Mouse (Mus musculus) T-helper 1 cell (primary cell): Measurements from ENCODE around the gene Mthfd1l.

ENCODE experiments used
- in situ Hi-C: fragments of 300-600 bp; cut with MboI, MseI; formaldehyde crosslinking; loops from one replicate; pipeline ENCODE4 v1.15.1; 2025; ENCODE audit warnings: high pct_unique_total_duplicates

The Mthfd1l gene

DNA sequence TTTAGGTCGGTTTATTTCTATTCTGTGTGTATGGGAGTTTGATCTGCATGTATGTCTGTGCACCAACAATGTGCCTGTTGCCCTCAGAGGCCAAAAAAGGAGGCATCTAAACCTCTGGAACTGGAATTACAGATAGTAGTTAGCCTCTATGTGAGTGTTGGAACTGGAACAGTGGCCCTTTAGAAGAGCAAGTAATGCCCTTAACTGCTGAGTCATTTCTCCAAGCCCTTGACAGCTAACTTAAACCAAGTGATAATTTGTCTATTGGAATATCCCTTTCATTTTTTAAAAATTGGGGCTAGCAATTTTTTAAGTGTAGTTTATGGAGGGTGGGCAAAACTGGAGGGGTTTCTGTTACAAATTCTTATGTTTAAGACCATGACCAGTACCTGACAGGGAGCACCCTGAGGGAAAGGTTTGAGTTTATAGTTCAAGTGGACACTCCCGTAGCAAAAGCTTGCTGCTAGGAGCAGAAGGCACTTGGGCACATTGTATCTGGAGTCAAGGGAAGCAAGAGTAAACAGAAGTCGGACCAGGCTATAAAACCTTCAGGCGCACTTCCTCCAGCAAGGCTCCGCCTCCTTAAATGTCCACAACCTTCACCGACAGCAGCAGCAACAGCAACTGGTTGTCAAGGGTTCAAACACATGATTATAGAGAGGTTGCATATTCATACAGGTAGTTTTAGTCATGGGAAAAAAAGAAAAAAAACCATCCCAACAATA lies 3.1 kb downstream of the Mthfd1l start:
- in situ Hi-C loops: loop anchor here (10.0 kb wide), 1 partner anchor 1829 kb away; the partner anchor contains the start of gene Fbxo5

DNA sequence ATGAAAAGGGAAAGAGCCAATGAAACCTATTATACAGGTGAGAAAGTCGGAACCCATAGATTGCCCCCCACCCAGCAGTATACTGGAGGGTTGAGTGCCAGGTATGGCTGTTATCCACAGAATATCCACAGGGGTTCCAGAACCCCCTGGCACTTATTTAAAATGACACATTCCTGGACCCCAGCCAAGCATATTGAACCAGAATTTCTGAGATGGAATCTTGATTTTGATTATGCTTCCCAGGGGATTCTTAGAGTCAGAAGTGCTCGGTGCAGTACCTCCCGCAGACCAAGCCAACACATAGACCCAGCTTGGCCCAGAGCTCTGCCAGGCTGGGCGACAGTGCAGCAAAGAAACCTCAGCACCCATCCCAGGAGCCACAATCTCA lies 3.7 kb downstream of the Mthfd1l start:
- in situ Hi-C loops: loop anchor here (10.0 kb wide), 1 partner anchor 1828 kb away; the partner anchor contains the start of gene Fbxo5

DNA sequence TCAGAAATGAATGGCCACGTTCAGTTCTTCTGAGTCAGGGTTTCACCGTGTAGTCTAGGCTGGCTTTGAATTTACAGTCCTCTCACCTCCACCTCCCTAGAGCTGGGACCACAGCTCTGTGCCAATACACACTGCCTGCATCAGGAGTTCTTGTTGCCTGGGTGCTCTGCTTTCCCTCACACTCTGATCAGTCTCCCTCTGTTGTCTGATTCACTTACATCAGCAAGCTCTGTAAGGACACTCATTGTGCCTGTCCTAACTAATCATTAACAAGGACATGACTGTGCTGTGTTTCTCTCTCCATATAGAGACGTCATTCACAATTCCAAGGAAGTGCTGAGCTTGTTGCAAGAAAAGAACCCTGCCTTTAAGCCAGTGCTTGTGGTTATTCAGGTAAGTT lies 5.4 kb downstream of the Mthfd1l start:
- in situ Hi-C loops: loop anchor here (10.0 kb wide), 1 partner anchor 1826 kb away; the partner anchor contains the start of gene Fbxo5

DNA sequence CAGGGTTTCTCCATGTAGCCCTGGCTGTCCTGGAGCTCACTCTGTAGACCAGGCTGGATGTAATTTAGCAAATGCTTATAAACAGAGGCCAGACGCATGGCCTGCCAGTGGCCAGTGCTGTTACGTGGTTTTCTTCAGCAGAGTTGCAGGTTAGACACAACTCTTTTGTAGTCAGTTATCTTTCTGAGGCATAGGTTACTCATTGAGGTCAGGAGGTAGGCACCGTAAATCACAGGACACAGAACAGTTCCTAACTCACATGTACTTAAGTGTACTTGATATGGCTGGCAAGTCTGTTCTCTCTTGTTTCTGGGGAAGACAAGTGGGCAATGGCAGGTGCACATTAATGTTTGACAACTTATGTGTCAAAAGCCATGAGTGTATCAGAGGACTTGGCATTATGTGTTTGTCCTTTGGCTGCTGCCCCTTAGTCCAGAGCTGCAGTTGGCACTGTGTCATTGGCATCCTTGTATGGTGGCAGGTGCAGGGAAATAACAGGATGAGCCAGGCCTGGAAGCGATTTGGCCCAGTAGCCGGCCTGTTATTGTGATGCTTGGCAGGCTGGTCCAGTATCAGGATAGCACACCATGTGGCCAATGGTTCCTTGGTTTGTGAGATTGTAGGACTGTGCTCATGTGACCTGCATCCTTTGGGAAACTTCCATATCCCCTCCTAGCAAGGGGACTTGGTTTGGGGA lies 6.0 kb downstream of the Mthfd1l start:
- in situ Hi-C loops: loop anchor here (10.0 kb wide), 1 partner anchor 1826 kb away; the partner anchor contains the start of gene Fbxo5

DNA sequence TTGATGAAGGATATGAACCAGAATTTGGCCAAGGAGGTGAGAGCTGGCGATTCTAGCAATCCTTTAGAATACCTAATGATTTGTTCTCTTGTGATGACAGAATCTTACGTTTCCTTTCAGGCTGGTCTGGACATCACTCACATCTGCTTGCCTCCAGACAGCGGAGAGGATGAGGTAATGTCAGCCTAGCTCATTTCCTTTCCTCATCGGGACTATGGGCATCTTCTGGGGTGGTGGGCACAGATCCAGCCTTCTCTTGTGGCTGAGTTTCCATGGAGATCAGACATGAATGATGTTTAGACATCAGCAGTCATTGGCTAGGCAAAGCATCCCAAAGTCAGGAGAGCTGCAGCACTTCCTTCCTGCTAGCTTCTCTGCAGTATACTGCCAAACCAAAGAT lies 7.3 kb downstream of the Mthfd1l start:
- in situ Hi-C loops: loop anchor here (5.0 kb wide), 1 partner anchor 57 kb away; no protein-coding TSS in a partner anchor

DNA sequence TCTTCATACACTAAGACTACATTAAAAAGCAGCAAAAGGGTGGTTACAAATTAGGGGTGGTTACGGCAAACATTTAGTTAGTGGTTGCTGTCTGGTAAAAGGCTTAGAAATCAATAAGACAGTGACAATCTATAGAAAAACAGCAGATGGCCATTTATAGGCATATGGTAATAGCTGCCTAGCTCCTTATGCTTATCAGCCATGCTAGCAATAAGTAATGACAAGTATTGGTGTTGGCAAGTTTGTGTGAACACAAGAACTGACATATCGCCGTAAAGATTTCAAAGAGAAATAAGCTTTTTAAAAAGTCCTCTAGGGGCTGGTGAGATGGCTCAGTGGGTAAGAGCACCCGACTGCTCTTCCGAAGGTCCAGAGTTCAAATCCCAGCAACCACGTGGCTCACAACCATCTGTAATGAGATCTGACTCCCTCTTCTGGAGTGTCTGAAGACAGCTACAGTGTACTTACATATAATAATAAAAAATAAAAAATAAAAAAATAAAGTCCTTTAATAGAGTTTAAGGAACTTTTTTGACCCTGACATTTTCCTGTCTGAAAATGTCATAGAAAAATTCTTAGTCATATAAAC lies 17.5 kb downstream of the Mthfd1l start:
- in situ Hi-C loops: loop anchor here (5.0 kb wide), 1 partner anchor 362 kb away; no protein-coding TSS in a partner anchor

DNA sequence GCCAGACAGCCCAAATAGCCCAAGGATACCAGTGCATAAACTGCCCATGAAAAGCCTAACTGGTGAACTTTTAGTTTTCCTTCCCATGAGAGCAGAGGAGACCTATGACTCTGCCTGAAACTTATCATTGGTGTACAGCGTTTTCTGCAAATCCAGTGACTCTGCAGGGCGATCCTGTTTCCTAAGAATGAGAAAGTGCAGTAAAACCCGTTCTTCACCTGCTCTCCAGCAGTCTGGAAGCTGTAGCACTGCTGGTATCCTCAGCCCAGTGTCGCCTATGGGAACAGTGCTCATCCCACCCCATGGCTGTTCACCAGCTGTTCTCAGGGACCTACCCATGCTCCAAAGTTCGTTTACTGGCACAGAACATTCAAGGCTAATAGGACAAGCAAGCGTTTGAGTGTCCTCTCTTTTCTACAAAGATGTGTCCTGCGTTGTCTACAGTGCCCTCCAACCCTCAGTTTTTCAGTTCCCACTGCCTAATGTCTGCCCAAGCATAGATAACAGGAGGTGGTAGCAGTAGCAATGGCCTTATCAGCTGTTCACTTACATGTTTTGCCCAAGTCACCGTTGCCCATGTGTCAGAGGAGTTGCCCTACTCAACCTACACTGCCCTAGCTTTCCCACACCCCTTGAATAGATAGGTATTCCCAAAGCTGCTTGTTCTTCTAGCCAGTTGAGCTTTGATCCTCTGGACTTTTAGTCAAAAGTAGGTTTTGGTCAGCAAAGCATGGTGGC lies 20.6 kb downstream of the Mthfd1l start:
- in situ Hi-C loops: loop anchor here (5.0 kb wide), 1 partner anchor 359 kb away; no protein-coding TSS in a partner anchor

DNA sequence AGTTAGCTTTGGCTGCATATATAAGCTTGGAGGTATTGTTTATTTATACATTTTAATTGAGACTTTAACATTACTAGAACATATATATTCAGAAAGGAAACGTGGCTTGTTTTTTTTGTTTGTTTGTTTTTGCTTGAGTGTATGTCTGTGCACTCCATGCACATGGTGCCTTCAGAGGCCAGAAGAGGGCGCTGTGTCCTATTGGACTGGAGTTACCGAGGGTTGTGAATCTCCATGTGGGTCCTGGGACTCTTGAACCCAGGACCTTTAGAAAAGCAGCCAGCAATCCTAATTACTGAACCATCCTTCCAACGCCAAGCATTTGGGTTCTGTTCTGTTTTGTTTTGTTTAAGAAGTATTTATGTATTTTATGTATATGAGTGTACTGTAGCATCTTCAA lies 22.4 kb downstream of the Mthfd1l start:
- in situ Hi-C loops: no loop called here

DNA sequence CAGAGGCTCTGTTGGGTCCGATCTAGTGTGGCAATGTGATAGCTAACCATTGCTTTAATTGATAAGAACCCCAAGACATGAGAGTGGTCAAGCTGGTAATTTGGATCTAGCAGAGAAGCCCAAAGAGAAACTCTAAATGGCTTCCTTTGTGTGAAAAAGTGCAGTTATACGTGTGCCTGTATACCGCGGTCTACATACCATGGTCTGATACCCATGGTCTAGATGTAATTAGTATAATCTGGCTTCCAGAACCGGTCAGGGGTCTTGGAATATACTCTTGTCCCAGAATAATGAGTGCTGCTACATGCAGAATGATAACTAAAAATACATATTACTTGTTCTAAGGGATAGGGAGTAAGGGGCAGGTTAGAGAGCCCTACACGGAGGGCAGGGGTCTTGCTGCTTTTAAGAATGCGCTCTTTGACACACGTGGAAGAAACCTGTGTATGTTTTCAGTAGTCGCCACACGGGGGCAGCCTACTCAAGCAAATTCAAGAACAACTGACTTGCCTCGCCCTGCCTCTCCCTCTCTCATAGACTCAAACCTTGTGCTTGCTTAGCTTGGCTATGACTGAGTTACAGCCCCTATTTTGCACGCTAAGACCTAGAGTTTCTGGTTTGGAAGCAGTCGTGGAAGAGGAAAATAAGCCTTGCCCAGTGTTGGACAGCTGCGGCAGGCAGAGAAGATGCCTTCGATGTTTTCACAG lies 23.4 kb downstream of the Mthfd1l start:
- in situ Hi-C loops: no loop called here

DNA sequence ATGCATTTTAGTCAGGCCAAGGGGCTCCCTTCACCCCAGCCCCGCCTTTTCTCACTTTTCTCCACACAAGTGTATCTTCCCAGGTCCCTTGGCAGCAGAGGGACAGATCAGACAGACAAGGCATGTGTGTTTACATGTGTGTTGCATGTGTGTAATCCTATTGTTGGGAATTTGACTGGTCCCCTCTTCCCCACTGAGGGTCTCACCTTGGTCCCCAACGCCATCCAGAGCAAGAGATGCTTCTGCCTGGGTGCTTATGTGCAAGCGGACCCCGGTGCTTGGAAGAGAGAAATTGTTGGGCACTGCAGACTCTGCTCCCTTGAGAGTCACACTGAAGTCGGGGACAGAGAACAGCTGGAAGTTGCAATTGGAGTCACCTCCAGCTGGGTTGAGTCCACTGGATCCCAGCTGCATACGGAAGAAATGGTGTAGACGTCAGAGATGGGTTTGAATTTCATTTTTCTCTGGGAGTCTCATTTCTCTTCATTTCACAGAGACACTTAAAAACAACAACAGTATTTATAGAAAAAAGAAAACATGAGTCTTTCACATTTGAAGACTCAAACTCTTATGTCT lies 25.0 kb downstream of the Mthfd1l start:
- in situ Hi-C loops: no loop called here

DNA sequence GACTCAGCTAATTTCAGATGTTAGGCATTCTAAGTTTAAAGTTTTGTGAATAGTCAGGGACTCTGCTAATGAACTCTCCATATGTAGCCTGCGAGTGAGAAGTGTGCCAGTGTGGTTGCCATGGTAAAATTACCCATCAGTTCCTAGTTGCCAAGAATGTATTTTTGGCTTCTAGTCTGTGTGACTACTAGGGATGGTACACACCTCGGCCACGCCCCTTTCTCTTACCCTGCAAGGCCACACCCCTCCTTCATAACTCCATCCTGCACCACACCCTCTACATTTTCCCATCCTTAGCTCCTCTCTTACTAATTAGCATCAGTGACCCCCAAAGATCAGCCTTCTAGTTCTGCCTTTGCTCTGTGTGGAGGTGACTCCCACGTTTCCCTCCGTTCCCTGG lies 29.8 kb downstream of the Mthfd1l start:
- in situ Hi-C loops: no loop called here

DNA sequence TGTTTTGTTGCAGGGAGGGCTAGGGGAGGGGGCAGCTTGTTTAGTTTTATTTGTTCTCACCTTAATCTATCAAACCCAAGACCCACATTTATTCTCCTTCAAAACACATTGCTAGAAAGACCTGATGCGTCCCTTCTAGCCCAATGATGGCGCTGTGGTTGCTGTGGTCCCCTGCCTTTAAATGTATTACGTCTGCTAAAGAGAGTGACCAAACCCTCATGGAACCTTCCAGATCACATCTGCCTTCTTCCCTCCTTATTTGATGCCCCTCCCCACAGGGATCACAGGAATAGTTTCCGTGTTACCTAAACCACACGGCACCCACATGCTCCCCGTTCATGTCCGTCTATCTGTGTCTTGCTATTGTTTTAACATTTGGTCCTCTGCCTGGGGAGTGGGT lies 32.3 kb downstream of the Mthfd1l start:
- in situ Hi-C loops: no loop called here

DNA sequence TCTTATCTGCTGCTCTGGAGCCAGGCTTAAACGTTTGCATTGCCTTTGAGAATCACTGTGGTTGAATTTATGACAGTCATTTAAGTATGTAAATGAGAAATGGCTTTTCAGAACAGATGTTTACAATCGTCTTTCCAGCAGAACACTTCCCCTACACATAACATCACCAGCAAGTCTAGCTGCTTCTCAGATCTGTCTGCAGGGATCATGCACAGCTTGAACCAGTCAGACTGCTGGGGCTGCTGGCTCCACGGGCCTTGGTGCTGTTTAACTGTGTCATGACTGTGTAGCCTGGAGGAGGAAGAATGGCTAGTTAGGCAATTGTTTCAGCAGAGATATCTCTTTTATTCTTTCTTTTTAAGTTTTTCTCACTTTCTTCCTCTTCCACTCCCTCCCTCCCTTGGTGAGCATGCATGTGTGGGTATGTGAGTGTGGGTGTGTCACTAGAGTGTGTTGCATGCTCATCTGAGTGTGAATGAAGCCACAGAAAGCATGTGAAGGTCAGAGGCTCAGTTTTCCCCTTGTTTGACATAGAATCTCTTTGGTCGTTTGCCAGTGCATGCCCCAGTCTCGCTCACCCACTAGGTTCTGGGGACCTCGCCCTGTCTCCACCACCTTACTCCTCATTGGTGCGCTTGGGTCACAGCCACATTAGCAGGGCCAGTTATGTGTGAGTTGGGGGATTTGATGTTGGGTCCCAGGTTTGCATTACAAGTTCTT lies 33.5 kb downstream of the Mthfd1l start:
- in situ Hi-C loops: no loop called here

DNA sequence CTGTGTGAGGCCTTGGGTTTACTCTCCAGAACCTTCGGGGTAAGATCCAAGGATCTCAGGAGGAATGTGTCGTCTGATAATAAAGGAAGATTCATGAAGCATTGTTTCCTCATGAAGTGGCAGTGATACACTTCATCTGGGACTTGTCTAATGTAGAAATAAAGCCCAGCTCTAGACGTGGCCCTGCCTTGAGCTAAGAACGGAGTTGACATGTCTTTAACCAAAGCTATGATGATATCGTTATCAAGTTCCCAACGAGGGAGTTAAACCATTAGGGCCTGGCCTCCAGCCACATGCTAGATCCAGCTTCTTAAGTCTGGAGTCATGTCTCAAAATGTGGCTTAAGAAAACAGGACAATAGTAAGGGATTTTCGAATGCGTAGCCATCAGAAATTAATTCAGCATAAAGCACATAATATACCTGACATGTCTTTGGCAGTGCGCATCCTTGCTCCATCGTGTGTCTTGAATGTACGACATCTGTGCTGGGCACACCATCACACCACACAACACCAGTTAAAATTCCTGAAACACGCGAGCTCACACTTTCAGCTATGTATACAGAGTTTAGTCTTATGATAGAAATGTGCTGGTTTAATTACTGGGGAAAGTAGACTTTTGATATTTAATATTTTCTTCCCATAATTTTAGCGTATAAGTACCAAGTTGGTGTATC lies 49.8 kb downstream of the Mthfd1l start:
- in situ Hi-C loops: no loop called here

DNA sequence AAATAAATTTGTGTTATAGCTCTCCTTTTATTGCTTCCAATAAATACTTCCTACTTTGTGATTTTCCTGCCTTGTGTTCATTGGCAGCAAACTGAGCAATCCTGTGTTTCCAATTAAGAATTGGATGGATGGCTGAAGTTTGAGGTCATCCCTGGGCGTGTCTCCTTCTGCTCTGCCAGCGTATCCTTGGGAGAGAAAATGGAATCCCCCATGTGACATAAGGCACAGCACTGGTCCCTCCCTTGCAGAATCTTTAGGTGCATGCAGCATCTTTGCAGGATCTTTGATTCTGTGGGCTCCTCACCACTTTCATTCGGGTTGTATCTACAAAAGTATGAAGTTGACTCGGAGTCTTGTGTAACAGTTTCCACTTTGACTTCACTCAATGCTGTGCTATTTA lies 53.7 kb downstream of the Mthfd1l start:
- in situ Hi-C loops: no loop called here

DNA sequence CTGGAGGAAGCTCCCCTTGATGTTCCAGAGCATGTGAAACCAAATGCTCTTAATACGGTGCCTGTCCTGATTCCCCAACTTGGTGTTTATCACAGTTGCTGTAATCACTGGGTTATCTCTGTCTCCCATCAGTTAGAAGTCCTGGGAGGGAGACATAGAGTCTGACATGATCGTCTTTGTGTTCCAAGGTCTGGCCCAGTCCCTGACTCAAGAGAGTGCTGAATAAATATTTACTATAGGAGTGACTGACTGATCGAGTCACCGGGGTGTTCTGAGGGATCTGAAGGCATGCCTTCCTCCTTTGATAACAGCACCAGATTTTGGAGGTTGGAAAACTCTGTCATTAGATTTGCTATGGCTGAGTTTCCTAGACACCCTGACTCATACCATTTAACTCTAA lies 54.5 kb downstream of the Mthfd1l start:
- in situ Hi-C loops: no loop called here

DNA sequence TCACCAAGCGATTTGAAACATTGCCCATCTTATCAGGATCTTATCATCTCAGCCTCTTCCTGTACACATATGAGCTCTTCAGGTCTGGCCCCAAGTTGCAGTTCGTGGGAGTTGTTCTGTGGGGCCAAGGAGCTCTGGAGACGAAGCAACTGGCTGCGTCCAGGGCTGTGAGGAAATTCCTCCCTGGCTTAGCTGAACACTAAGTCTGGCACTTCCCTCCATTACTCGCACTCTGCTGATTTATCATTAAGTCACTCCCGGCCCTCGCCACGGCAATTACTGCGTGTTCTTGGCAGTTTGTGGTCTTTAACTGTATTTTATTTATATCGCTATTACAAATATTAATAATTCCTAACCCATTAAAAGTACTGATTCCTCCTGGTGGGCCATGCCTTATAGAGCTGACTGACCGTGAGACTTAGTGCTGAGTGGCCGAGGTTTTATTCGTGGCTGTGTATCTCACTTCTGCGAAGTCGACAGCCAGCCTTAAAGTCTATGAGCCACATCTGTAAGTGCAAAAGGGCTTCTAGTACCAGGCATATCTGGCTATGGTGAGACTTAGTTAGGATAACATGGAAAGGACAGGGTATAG lies 56.0 kb downstream of the Mthfd1l start:
- in situ Hi-C loops: no loop called here

DNA sequence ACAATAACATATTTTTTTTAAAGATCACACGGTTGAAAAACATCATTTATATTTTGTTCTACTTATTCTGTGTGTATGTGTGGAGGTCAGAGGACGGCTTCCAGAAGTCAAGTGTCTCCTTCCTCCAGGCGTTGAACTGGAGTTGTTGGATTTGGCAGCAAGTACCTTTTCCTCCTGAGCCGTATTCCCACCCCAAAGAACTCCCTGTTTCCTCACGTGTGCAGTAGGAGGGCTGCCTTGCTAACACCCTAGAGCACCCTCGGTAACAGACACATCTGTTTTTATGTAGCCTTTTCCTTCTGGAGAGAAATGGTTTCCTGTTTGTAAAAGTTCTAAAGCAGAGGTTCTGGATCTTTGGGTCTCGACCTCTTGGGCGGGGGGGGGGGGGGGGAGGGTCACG lies 60.8 kb downstream of the Mthfd1l start:
- in situ Hi-C loops: no loop called here

DNA sequence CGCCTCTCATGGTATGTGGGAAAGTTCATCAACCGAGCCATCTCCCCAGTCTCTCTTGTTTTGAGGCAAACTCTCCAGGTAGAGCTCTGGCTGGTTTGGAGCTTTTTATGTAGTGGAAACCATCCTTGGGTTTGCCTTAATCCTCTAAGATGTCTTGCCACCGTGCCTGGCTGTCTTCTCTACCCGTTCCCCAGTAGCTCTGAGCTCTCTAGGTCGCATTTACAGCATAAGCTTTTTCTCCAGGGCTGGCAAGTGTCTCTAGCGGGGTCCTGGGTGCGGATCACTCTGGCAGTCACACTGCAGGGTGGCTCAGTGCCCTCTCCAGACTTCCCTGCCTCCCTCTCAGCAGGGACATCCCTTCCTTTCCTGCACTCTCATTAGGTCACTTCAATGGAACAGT lies 63.6 kb downstream of the Mthfd1l start:
- in situ Hi-C loops: loop anchor here (5.0 kb wide), 2 partner anchors 54 to 66 kb away; no protein-coding TSS in a partner anchor
